Mouse (Mus musculus) intestine, postnatal 0 days (tissue): ENCODE data around the gene Supt6. TPM values are rescaled to one million over a fixed set of nuclear protein-coding genes. Genes with fewer than 3 reads are reported as not detected.
"Not testable (repeated sequence)": the region's sequence is repeated elsewhere in the genome, so short reads cannot be mapped to it uniquely, and the experiment has no call there.

Source experiments
- ATAC-seq: fragments of 200-750 bp; cut with Nextera tagmentation; 2 replicates; pipeline ENCODE4 v1.8.0; 2017; ENCODE audit warnings: mild to moderate bottlenecking, moderate TSS enrichment, moderate library complexity
- H3K27ac ChIP-seq: fragments of 300-500 bp; sonication (generic); 2 replicates; pipeline ENCODE4 v1.5.1; 2014; ENCODE audit warnings: mild to moderate bottlenecking, low read depth, low read length, moderate library complexity
- H3K27me3 ChIP-seq: fragments of 300-500 bp; sonication (generic); replicated peaks from 2 replicates; pipeline ENCODE4 v1.6.1; 2014; ENCODE audit warnings: low read length, mixed read lengths; ENCODE audit not compliant: control insufficient read depth, insufficient read depth
- H3K36me3 ChIP-seq: fragments of 300-500 bp; sonication (generic); 2 replicates; pipeline ENCODE4 v1.6.1; 2014; ENCODE audit warnings: mild to moderate bottlenecking, moderate library complexity; ENCODE audit not compliant: control insufficient read depth, insufficient read depth
- H3K4me1 ChIP-seq: fragments of 300-500 bp; sonication (generic); replicated peaks from 2 replicates; pipeline ENCODE4 v1.6.1; 2014; ENCODE audit warnings: antibody characterized with exemption, low read length, mixed read lengths; ENCODE audit not compliant: control insufficient read depth, insufficient read depth
- H3K4me2 ChIP-seq: fragments of 300-500 bp; sonication (generic); replicated peaks from 2 replicates; pipeline ENCODE4 v1.6.1; 2014; ENCODE audit warnings: low read depth, mild to moderate bottlenecking, moderate library complexity
- H3K4me3 ChIP-seq: fragments of 300-500 bp; sonication (generic); 2 replicates; pipeline ENCODE4 v1.5.1; 2014; ENCODE audit warnings: low read depth, low read length
- H3K9ac ChIP-seq: fragments of 300-500 bp; sonication (generic); 2 replicates; pipeline ENCODE4 v1.6.1; 2014; ENCODE audit warnings: mild to moderate bottlenecking, low read depth, low read length
- H3K9me3 ChIP-seq: fragments of 300-500 bp; sonication (generic); 2 replicates; pipeline ENCODE4 v1.6.1; 2016; ENCODE audit warnings: mixed run types; ENCODE audit not compliant: control insufficient read depth
- CTCF ChIP-seq: sonication (generic); IDR thresholded peaks from 2 replicates; pipeline ENCODE4 v1.5.1; 2016; ENCODE audit warnings: low read depth, mild to moderate bottlenecking, control low read depth, antibody characterized with exemption, moderate library complexity
- WGBS: fragments of 180-500 bp; shearing (Covaris S2); extraction: QIAGEN DNeasy Blood & Tissue Kit; methylation state at CpG from one replicate; pipeline ENCODE4 v1.1.7; 2014; 5-methylcytosine and 5-hydroxymethylcytosine counted together
- polyA plus RNA-seq: library from polyadenylated mRNA; unstranded; fragments of >200 nt; fragmentation: Nextera tagmentation; extraction: Ambion mirVana; gene quantifications from 2 replicates; pipeline ENCODE4 v1.2.1, GENCODE M21; 2015

Supt6 gene
- polyA plus RNA-seq, 1 experiment from 2014 or later = 8.8 TPM

- no peaks in the 10 kb centered on the region for H3K9me3 ChIP-seq
- TF ChIP-seq CTCF = no peak
- peaks cover 3% of the 10 kb centered on the region; the same call in 1 of the 2 replicates for H3K27me3 ChIP-seq
- H3K4me2 ChIP-seq = peak within 1 kb of the TSS; percentile 94
- WGBS = 1% methylated on average over 71 of the region's 80 CpGs
- peaks cover 5% of the 10 kb centered on the region; the same call in 1 of the 2 replicates for H3K4me1 ChIP-seq
- H3K36me3 ChIP-seq = no peaks in the 10 kb centered on the region
- peak within 1 kb of the TSS; percentile 85 for H3K27ac ChIP-seq
- peak within 1 kb of the TSS; percentile 78 for H3K9ac ChIP-seq
- H3K4me3 ChIP-seq = peak within 1 kb of the TSS; percentile 68
- ATAC-seq = peak; percentile 39
Measured at GRCm38 (mm10) chr11:78188331-78189233, 57.2 kb downstream of the Supt6 start, which contains the start of gene Rab34. Gene Rab34 (plus strand): TSS chr11:78188430.

DNA sequence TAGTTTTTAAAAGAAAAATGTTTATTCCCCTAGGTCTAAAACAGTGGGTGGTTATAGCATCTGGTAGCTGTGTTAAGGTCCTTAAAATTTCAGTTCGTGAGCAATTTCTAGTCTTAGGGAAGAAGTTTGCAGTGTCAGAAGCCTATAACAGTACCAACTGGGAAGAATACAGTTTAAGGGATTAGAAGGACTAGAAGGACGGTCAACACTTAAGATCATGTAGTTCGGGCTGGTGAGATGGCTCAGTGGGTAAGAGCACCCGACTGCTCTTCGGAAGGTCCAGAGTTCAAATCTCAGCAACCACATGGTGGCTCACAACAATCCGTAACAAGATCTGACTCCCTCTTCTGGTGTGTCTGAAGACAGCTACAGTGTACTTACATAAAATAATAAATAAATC lies 61.1 kb downstream of the Supt6 start:
- not testable (repeated sequence) for H3K27ac ChIP-seq, H3K4me2 ChIP-seq, H3K9me3 ChIP-seq, H3K27me3 ChIP-seq, H3K4me3 ChIP-seq, ATAC-seq, H3K9ac ChIP-seq, H3K4me1 ChIP-seq
- peaks cover 15% of the 10 kb centered on the region for H3K36me3 ChIP-seq
- WGBS = 88% methylated on average over 6 of the region's 6 CpGs

DNA sequence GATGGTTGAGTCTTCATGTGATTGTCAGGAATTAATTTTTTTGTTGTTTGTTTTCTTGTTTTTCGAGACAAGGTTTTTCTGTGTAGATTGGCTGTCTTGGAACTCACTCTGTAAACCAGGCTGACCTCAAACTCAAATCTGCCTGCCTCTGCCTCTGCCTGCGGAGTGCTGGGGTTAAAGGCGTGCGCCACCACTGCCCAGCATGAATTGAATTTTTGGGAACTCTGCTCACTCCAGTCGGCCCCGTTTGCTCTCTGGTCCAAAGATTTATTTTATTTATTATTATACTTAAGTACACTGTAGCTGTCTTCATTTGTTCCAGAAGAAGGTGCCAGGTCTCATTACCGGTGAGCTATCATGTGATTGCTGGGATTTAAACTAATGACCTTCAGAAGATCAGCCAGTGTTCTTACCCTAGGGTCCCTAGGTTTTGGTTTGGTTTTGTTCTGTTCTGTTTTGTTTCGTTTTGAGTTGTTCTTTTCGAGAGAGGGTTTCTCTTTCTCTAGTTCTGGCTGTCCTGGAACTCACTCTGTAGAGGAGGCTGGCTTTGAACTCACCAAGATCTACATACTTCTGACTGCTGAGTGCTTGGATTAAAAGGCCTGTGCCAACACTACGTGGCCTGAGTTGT lies 61.8 kb downstream of the Supt6 start:
- no peak for ATAC-seq
- no peak for TF ChIP-seq CTCF
- no peak overlapping the region for H3K9ac ChIP-seq
- H3K27me3 ChIP-seq = no peaks in the 10 kb centered on the region
- peak overlapping the region; percentile 93 for H3K4me3 ChIP-seq
- H3K36me3 ChIP-seq = peaks cover 19% of the 10 kb centered on the region
- no peaks in the 10 kb centered on the region for H3K9me3 ChIP-seq
- H3K4me1 ChIP-seq = no peaks in the 10 kb centered on the region
- 46% methylated on average over 10 of the region's 10 CpGs for WGBS
- no peak overlapping the region for H3K27ac ChIP-seq
- peak overlapping the region; percentile 79 for H3K4me2 ChIP-seq

- H3K36me3 ChIP-seq = peaks cover 19% of the 10 kb centered on the region
- H3K4me1 ChIP-seq = no peaks in the 10 kb centered on the region
- H3K4me2 ChIP-seq = peak within 1 kb of the TSS; percentile 79
- peak within 1 kb of the TSS; percentile 82 for H3K27ac ChIP-seq
- WGBS = under 1% methylated on average over 38 of the region's 38 CpGs
- H3K9ac ChIP-seq = peak within 1 kb of the TSS; percentile 77
- H3K9me3 ChIP-seq = no peaks in the 10 kb centered on the region
- H3K27me3 ChIP-seq = no peaks in the 10 kb centered on the region
- peak; percentile 62 for TF ChIP-seq CTCF
- ATAC-seq = peak; percentile 83
- peak within 1 kb of the TSS; percentile 93 for H3K4me3 ChIP-seq
Measured at GRCm38 (mm10) chr11:78182961-78183844, 62.6 kb downstream of the Supt6 start, which contains the start of gene Rpl23a. Gene Rpl23a (minus strand): TSS chr11:78183584.

DNA sequence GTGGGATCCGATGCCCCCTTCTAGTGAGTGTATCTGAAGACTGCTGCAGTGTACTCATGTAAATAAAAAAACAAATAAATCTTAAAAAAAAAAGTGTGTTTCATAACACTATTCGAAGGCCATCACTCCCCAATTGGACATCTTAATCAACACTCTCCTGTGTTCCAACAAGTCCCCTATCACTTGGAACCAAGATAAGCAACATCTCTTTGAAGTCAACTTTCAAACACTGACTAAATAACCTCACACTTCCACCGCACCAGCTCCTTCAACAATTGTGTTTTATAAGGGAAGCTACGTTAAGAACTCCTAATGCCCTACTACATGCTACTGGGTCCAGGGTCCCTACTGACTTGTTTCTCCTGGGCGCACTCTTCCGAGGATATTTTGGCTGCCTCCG lies 63.3 kb downstream of the Supt6 start:
- Histone ChIP-seq H3K36me3 (peaks cover 19% of the 10 kb centered on the region), H3K27ac (no peak overlapping the region), H3K9ac (peak overlapping the region; percentile 77; the same call in 1 of the 2 replicates), H3K27me3 (no peaks in the 10 kb centered on the region), H3K4me3 (peak overlapping the region; percentile 93), H3K9me3 (no peaks in the 10 kb centered on the region), H3K4me1 (no peaks in the 10 kb centered on the region), H3K4me2 (peak overlapping the region; percentile 79)
- 1% methylated on average over 7 of the region's 7 CpGs for WGBS
- no peak for ATAC-seq
- TF ChIP-seq CTCF = no peak
